Mouse (Mus musculus) midbrain, embryonic 16.5 days (tissue): ENCODE data around the gene Bcap29. TPM values are rescaled to one million over a fixed set of nuclear protein-coding genes. Genes with fewer than 3 reads are reported as not detected.
"Not testable (repeated sequence)": the region's sequence is repeated elsewhere in the genome, so short reads cannot be mapped to it uniquely, and the experiment has no call there.

Experiments
- ATAC-seq: fragments of 200-750 bp; cut with Nextera tagmentation; 2 replicates; pipeline ENCODE4 v1.8.0; 2017; ENCODE audit warnings: moderate TSS enrichment
- H3K27ac ChIP-seq: fragments of 300-500 bp; sonication (generic); 2 replicates; pipeline ENCODE4 v1.5.1; 2014; ENCODE audit warnings: mild to moderate bottlenecking, low read length, mixed read lengths
- H3K27me3 ChIP-seq: fragments of 300-500 bp; sonication (generic); 2 replicates; pipeline ENCODE4 v1.6.1; 2014; ENCODE audit warnings: low read depth, low read length, mixed read lengths; ENCODE audit not compliant: control insufficient read depth, insufficient read depth
- H3K36me3 ChIP-seq: fragments of 300-500 bp; sonication (generic); 2 replicates; pipeline ENCODE4 v1.6.1; 2014; ENCODE audit warnings: mild to moderate bottlenecking, low read length, moderate library complexity, mixed read lengths; ENCODE audit not compliant: control insufficient read depth, insufficient read depth
- H3K4me1 ChIP-seq: fragments of 300-500 bp; sonication (generic); 2 replicates; pipeline ENCODE4 v1.6.1; 2014; ENCODE audit warnings: mild to moderate bottlenecking, low read length, mixed read lengths; ENCODE audit not compliant: control insufficient read depth, insufficient read depth
- H3K4me2 ChIP-seq: fragments of 300-500 bp; sonication (generic); 2 replicates; pipeline ENCODE4 v1.6.1; 2014; ENCODE audit warnings: mild to moderate bottlenecking, low read length, mixed read lengths
- H3K4me3 ChIP-seq: fragments of 300-500 bp; sonication (generic); 2 replicates; pipeline ENCODE4 v1.5.1; 2014; ENCODE audit warnings: low read depth, mild to moderate bottlenecking, low read length, moderate library complexity, mixed read lengths
- H3K9ac ChIP-seq: fragments of 300-500 bp; sonication (generic); 2 replicates; pipeline ENCODE4 v1.6.1; 2014; ENCODE audit warnings: low read depth, low read length, mixed read lengths
- H3K9me3 ChIP-seq: fragments of 300-500 bp; sonication (generic); replicated peaks from 2 replicates; pipeline ENCODE4 v1.6.1; 2014; ENCODE audit warnings: mild to moderate bottlenecking, low read length, mixed read lengths; ENCODE audit not compliant: control insufficient read depth, poor library complexity, severe bottlenecking
- WGBS: fragments of 180-500 bp; shearing (Covaris S2); extraction: QIAGEN DNeasy Blood & Tissue Kit; methylation state at CpG from one replicate; pipeline ENCODE4 v1.1.7; 2014; 5-methylcytosine and 5-hydroxymethylcytosine counted together
- polyA plus RNA-seq: library from polyadenylated mRNA; unstranded; fragments of >200 nt; fragmentation: Nextera tagmentation; extraction: Ambion mirVana; gene quantifications from 2 replicates; pipeline ENCODE4 v1.2.1, GENCODE M21; 2015

The Bcap29 gene
- polyA plus RNA-seq, 1 experiment from 2014 or later = 26.9 TPM

- WGBS = 31% methylated on average over 10 of the region's 10 CpGs
- H3K4me3 ChIP-seq = peak overlapping the region; percentile 19
- H3K4me2 ChIP-seq = peak overlapping the region; percentile 50
Measured at GRCm38 (mm10) chr12:31567535-31567934, 66.9 kb downstream of the Bcap29 start.

GRCm38 (mm10) chr12:31560712-31561111 lies 73.7 kb downstream of the Bcap29 start:
- no peak for ATAC-seq
- Histone ChIP-seq H3K9ac (no peak overlapping the region), H3K4me2 (no peak overlapping the region), H3K4me1 (peaks cover 12% of the 10 kb centered on the region), H3K4me3 (no peak overlapping the region), H3K9me3 (no peaks in the 10 kb centered on the region), H3K36me3 (no peaks in the 10 kb centered on the region), H3K27ac (no peak overlapping the region), H3K27me3 (peaks cover 20% of the 10 kb centered on the region)
- WGBS = 67% methylated on average over 5 of the region's 5 CpGs

More at GRCm38 (mm10) chr12:31567535-31567934, 66.9 kb downstream of the Bcap29 start:
- H3K9ac ChIP-seq, H3K36me3 ChIP-seq, H3K27ac ChIP-seq, H3K27me3 ChIP-seq, H3K9me3 ChIP-seq, H3K4me1 ChIP-seq: not testable (repeated sequence)
- 0 out of 2 replicates have a peak, but pooled peaks have one; percentile 60 for ATAC-seq

- H3K36me3 ChIP-seq = no peaks in the 10 kb centered on the region
- 15% methylated on average over 5 of the region's 5 CpGs for WGBS
- H3K27me3 ChIP-seq = peaks cover 22% of the 10 kb centered on the region
- H3K9me3 ChIP-seq = no peaks in the 10 kb centered on the region
- ATAC-seq = no peak
- no peak overlapping the region for H3K27ac ChIP-seq
- peaks cover 12% of the 10 kb centered on the region for H3K4me1 ChIP-seq
- H3K4me2 ChIP-seq = peak overlapping the region; percentile 100
- no peak overlapping the region; the same call in 1 of the 2 replicates for H3K9ac ChIP-seq
- H3K4me3 ChIP-seq = no peak overlapping the region
Measured at GRCm38 (mm10) chr12:31560002-31560401, 74.5 kb downstream of the Bcap29 start.

- H3K27me3 ChIP-seq = peaks cover 15% of the 10 kb centered on the region
- H3K36me3 ChIP-seq = no peaks in the 10 kb centered on the region
- 100% methylated on average over 1 of the region's 1 CpGs for WGBS
- no peak for ATAC-seq
- no peak overlapping the region for H3K27ac ChIP-seq
- peaks cover 6% of the 10 kb centered on the region for H3K4me1 ChIP-seq
- no peak overlapping the region for H3K9ac ChIP-seq
- H3K4me2 ChIP-seq = no peak overlapping the region
- no peak overlapping the region for H3K4me3 ChIP-seq
- H3K9me3 ChIP-seq = no peaks in the 10 kb centered on the region
Measured at GRCm38 (mm10) chr12:31554371-31554770, 80.1 kb downstream of the Bcap29 start.

DNA sequence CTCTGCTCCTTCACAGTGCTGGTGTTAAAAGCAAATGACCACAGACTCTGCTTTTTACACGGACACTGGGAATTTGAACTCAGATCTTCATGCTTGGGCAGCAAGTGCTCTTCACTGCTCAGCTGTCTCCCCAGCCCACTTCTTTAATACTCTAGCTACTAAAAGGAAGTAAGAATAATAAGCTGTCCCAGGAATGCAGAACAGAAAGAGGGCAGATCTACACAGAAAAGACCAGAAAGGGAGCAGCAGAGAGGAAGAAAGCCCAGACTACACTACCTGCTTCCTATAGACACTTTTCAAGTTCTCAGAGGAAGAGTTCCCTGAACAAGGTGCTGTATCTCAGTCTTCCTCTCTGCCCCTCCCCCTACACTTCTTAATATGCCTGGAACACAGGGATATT lies 83.2 kb downstream of the Bcap29 start:
- ATAC-seq = no peak

GRCm38 (mm10) chr12:31546061-31546460 lies 88.4 kb downstream of the Bcap29 start:
- H3K4me2 ChIP-seq = no peak overlapping the region
- no peaks in the 10 kb centered on the region for H3K4me1 ChIP-seq
- no peak overlapping the region for H3K4me3 ChIP-seq
- no peaks in the 10 kb centered on the region for H3K9me3 ChIP-seq
- no peaks in the 10 kb centered on the region for H3K36me3 ChIP-seq
- no peak overlapping the region for H3K27ac ChIP-seq
- no peaks in the 10 kb centered on the region for H3K27me3 ChIP-seq
- ATAC-seq = no peak
- H3K9ac ChIP-seq = no peak overlapping the region
- 88% methylated on average over 1 of the region's 1 CpGs for WGBS

More for the DNA sequence above, 83.2 kb downstream of the Bcap29 start:
- peaks cover 7% of the 10 kb centered on the region for H3K27me3 ChIP-seq
- no peaks in the 10 kb centered on the region for H3K9me3 ChIP-seq
- no peak overlapping the region for H3K9ac ChIP-seq
- no peaks in the 10 kb centered on the region for H3K36me3 ChIP-seq
- no peak overlapping the region for H3K4me2 ChIP-seq
- no peak overlapping the region for H3K4me3 ChIP-seq
- no peak overlapping the region for H3K27ac ChIP-seq
- 79% methylated on average over 1 of the region's 1 CpGs for WGBS
- no peaks in the 10 kb centered on the region for H3K4me1 ChIP-seq

DNA sequence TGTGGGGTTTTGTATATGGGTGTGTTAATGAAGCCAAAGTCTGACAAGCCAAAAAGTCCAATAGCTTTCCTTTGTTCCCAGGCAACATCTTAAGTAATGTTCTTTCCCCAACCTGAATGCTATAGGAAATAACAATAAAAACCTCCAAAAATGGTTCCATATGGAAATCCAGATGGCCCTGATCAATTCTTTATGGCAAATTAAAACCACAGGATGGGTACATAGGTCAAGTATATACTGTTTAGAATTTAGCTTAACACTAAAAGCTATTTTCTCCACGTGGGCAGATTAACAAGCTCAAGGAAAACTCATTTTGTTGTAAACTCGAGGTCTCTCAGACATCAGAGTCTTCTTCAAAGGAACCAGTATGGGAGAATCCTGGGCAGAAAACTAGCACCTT lies 89.2 kb downstream of the Bcap29 start:
- ATAC-seq = no peak
- H3K36me3 ChIP-seq = no peaks in the 10 kb centered on the region
- H3K4me1 ChIP-seq = no peaks in the 10 kb centered on the region
- no peak overlapping the region for H3K9ac ChIP-seq
- no peak overlapping the region for H3K27ac ChIP-seq
- no peaks in the 10 kb centered on the region for H3K9me3 ChIP-seq
- H3K4me2 ChIP-seq = no peak overlapping the region
- H3K27me3 ChIP-seq = no peaks in the 10 kb centered on the region
- no peak overlapping the region for H3K4me3 ChIP-seq
- 43% methylated on average over 2 of the region's 2 CpGs for WGBS

GRCm38 (mm10) chr12:31541541-31541940 lies 92.9 kb downstream of the Bcap29 start:
- H3K4me1 ChIP-seq = no peaks in the 10 kb centered on the region
- no peak overlapping the region for H3K4me3 ChIP-seq
- no peak overlapping the region for H3K4me2 ChIP-seq
- no peaks in the 10 kb centered on the region for H3K27me3 ChIP-seq
- H3K36me3 ChIP-seq = no peaks in the 10 kb centered on the region
- ATAC-seq = no peak
- H3K9ac ChIP-seq = no peak overlapping the region
- H3K9me3 ChIP-seq = no peaks in the 10 kb centered on the region
- H3K27ac ChIP-seq = no peak overlapping the region
- 82% methylated on average over 5 of the region's 5 CpGs for WGBS
